Mouse (Mus musculus): ENCODE measurements around the gene Il23a. TPM values are rescaled to one million over a fixed set of nuclear protein-coding genes. Genes with fewer than 3 reads are reported as not detected.

The Il23a gene
- polyA plus RNA-seq (2021; fragmentation: Nextera tagmentation) = 0.15 TPM in 1 of 2 replicates, not detected in the other
- long read RNA-seq, experiment 1 = 0 reads
- long read RNA-seq, experiment 2 = 0 reads

GRCm38 (mm10) chr10:128298702-128299171 lies at the start of gene Il23a:
Il23a (minus strand) TSS chr10:128298752.

GRCm38 (mm10) chr10:128337306-128338181 lies 39.0 kb upstream of the Il23a start, which contains the start of gene Cs:
Cs (plus strand) TSS chr10:128337734.

GRCm38 (mm10) chr10:128322141-128323108 lies 23.9 kb upstream of the Il23a start, which contains the start of gene Cnpy2:
Cnpy2 (plus strand) TSS chr10:128322459.

GRCm38 (mm10) chr10:128303126-128304021 lies 4.8 kb upstream of the Il23a start, which contains the start of gene Pan2:
Pan2 (plus strand) TSS chr10:128303335.

DNA sequence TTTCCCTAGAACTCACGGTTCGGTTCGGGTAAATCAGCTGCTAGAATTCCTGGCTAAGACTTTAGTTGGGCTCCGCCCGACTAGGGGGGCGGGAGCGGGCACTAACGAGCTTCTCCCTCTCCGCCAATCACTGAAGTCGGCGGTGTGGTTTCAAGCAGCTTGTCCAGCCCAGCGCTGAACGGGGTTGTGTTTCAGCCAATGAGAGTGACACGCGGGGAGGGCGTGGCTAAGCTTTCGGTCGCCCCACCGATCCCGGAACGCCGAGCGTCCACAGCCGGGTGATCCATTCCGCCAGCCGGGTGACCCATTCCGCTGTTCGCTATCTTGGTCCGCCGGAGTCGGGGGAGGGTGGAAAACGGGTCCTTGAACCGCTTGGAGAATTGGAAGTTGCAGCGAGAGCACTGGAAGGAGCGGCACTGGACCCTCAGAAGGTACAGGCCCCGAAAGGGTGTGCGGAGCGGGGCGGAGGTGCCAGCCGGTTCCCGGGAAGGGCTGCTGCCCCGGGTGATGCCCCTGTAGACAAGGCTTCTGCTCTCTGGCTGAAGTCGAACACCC lies 28.2 kb downstream of the Il23a start, which contains the start of gene Stat2:
Gene Stat2 (plus strand): TSS at position 273 of the 555 bp plus-strand sequence.

DNA sequence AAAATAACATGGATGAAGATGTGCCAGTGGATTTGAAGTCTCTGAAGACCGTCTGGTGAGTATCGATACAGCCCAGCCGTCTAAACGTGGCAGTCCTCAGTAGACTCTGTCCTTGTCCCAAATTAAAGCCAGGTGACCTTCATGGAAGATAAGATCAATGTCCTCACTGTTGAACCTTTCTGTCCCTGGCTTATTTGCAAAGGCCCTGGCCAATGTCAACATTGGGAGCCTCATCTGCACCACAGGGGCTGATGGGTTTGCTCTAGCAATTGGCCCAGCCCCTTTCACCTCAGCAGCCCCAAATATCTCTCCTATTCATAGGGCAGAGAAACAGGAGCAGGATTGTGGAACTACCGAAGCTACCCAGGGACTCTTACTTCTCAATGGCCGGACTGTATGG lies 30.2 kb downstream of the Il23a start, which contains the start of gene Apof:
Gene Apof (plus strand): TSS at position 301 of the 400 bp plus-strand sequence.

GRCm38 (mm10) chr10:128253677-128254255 lies 44.8 kb downstream of the Il23a start, which contains the start of gene Apon:
Apon (plus strand) TSS chr10:128254096.

Other genes starting within 250 kb of the Il23a start
- gene Ptges3, start 239.8 kb downstream of the Il23a start, polyA plus RNA-seq (2021; fragmentation: Nextera tagmentation) = 207 and 248 TPM in 2 replicates
- gene Atp5b, start 215.5 kb downstream of the Il23a start, polyA plus RNA-seq (2021; fragmentation: Nextera tagmentation) = 1,781 and 2,018 TPM in 2 replicates
- gene Baz2a, start 207.2 kb downstream of the Il23a start, polyA plus RNA-seq (2021; fragmentation: Nextera tagmentation) = 3.8 and 4.4 TPM in 2 replicates
- 3.7 and 5.3 TPM in 2 replicates for gene Rbms2, start 118.5 kb downstream of the Il23a start, polyA plus RNA-seq (2021; fragmentation: Nextera tagmentation)
- gene Gls2, start 104.3 kb downstream of the Il23a start, polyA plus RNA-seq (2021; fragmentation: Nextera tagmentation) = 24.5 and 25.7 TPM in 2 replicates
- 9.1 and 11.8 TPM in 2 replicates for gene Spryd4, start 86.9 kb downstream of the Il23a start, polyA plus RNA-seq (2021; fragmentation: Nextera tagmentation)
- not detected in 2 replicates for gene Mip, start 72.9 kb downstream of the Il23a start, polyA plus RNA-seq (2021; fragmentation: Nextera tagmentation)
- 3.0 and 4.9 TPM in 2 replicates for gene Timeless, start 66.7 kb downstream of the Il23a start, polyA plus RNA-seq (2021; fragmentation: Nextera tagmentation)
- gene Apon, start 44.7 kb downstream of the Il23a start, polyA plus RNA-seq (2021; fragmentation: Nextera tagmentation) = not detected in 2 replicates
- 0.09 TPM in 1 of 2 replicates, not detected in the other for gene Apof, start 30.1 kb downstream of the Il23a start, polyA plus RNA-seq (2021; fragmentation: Nextera tagmentation)
- 5.0 and 5.3 TPM in 2 replicates for gene Stat2, start 28.2 kb downstream of the Il23a start, polyA plus RNA-seq (2021; fragmentation: Nextera tagmentation)
- 2.5 and 2.8 TPM in 2 replicates for gene Pan2, start 4.6 kb upstream of the Il23a start, polyA plus RNA-seq (2021; fragmentation: Nextera tagmentation)
- 113 and 142 TPM in 2 replicates for gene Cnpy2, start 23.7 kb upstream of the Il23a start, polyA plus RNA-seq (2021; fragmentation: Nextera tagmentation)
- gene Cs, start 39.0 kb upstream of the Il23a start, polyA plus RNA-seq (2021; fragmentation: Nextera tagmentation) = 189 and 199 TPM in 2 replicates
- gene Coq10a, start 70.2 kb upstream of the Il23a start, polyA plus RNA-seq (2021; fragmentation: Nextera tagmentation) = 20.7 and 55.1 TPM in 2 replicates
- gene Ankrd52, start 78.4 kb upstream of the Il23a start, polyA plus RNA-seq (2021; fragmentation: Nextera tagmentation) = 5.9 and 11.9 TPM in 2 replicates
- 0.25 and 0.39 TPM in 2 replicates for gene Slc39a5, start 102.5 kb upstream of the Il23a start, polyA plus RNA-seq (2021; fragmentation: Nextera tagmentation)
- gene Nabp2, start 112.7 kb upstream of the Il23a start, polyA plus RNA-seq (2021; fragmentation: Nextera tagmentation) = 98.0 and 168 TPM in 2 replicates
- gene Rnf41, start 112.9 kb upstream of the Il23a start, polyA plus RNA-seq (2021; fragmentation: Nextera tagmentation) = 67.9 and 86.2 TPM in 2 replicates
- 61.2 and 108 TPM in 2 replicates for gene Smarcc2, start 160.5 kb upstream of the Il23a start, polyA plus RNA-seq (2021; fragmentation: Nextera tagmentation)
- gene Myl6, start 195.4 kb upstream of the Il23a start, polyA plus RNA-seq (2021; fragmentation: Nextera tagmentation) = 1,011 and 1,043 TPM in 2 replicates
- 2.5 and 5.2 TPM in 2 replicates for gene Myl6b, start 199.9 kb upstream of the Il23a start, polyA plus RNA-seq (2021; fragmentation: Nextera tagmentation)
- 2.4 and 3.7 TPM in 2 replicates for gene Esyt1, start 227.1 kb upstream of the Il23a start, polyA plus RNA-seq (2021; fragmentation: Nextera tagmentation)
- gene Zc3h10, start 249.0 kb upstream of the Il23a start, polyA plus RNA-seq (2021; fragmentation: Nextera tagmentation) = 6.2 and 7.6 TPM in 2 replicates

All from left cerebral cortex, adult 6 months (tissue).